Mouse (Mus musculus): ENCODE data around the gene Mttp.

DNA sequence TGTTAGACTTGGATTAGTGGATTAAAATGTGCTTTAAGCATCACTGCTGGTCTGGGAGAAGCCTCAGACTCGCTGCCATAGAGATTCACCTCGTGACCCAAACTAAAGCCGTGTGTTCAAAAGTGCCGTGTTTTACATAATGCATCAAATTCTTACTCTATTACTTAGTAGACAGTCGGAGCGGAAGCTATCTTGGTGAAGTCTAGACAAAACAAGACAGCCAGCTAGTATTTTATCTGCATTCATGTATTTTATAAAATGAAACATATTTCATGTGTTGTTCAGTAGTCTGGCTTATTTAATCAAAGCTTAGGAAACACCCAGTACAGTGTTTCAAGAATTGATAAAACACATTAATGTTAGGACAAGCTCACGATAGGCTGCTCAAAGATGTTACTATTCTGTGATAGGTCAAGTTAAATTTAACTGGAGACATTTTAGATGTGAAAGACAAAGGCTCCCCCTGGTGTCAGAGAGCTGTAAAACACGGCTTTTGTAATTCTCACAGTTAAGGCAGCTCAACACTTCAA lies at the start of gene Mttp:
- TF ChIP-seq POLR2A (IDR thresholded peaks at IDR 0.05; ENCODE audit: low read depth, low read length) (no peak), CTCF (IDR thresholded peaks at IDR 0.05; ENCODE audit: extremely low read depth, insufficient read depth, insufficient read length, insufficient replicate concordance) (no peak)
